Mouse (Mus musculus) heart, embryonic 11.5 days (tissue): Measurements from ENCODE around the gene Shld2. TPM values are rescaled to one million over a fixed set of nuclear protein-coding genes. Genes with fewer than 3 reads are reported as not detected.

ENCODE experiments used
- ATAC-seq: fragments of 200-750 bp; cut with Nextera tagmentation; replicated peaks from 2 replicates; pipeline ENCODE4 v1.8.0; 2017; ENCODE audit warnings: moderate library complexity; ENCODE audit not compliant: insufficient number of reproducible peaks, low FRiP score, low TSS enrichment
- H3K27ac ChIP-seq: fragments of 300-500 bp; sonication (generic); 2 replicates; pipeline ENCODE4 v1.5.1; 2014; ENCODE audit warnings: mild to moderate bottlenecking, low read depth, low read length
- H3K27me3 ChIP-seq: fragments of 300-500 bp; sonication (generic); 2 replicates; pipeline ENCODE4 v1.6.1; 2014; ENCODE audit warnings: mild to moderate bottlenecking, low read length, mixed read lengths; ENCODE audit not compliant: control insufficient read depth, insufficient read depth
- H3K36me3 ChIP-seq: fragments of 300-500 bp; sonication (generic); 2 replicates; pipeline ENCODE4 v1.6.1; 2014; ENCODE audit warnings: mild to moderate bottlenecking, low read length, moderate library complexity, mixed read lengths; ENCODE audit not compliant: control insufficient read depth, insufficient read depth
- H3K4me1 ChIP-seq: fragments of 300-500 bp; sonication (generic); 2 replicates; pipeline ENCODE4 v1.6.1; 2014; ENCODE audit warnings: low read length; ENCODE audit not compliant: control insufficient read depth, insufficient read depth
- H3K4me2 ChIP-seq: fragments of 300-500 bp; sonication (generic); 2 replicates; pipeline ENCODE4 v1.6.1; 2014; ENCODE audit warnings: mild to moderate bottlenecking, moderate library complexity
- H3K4me3 ChIP-seq: fragments of 300-500 bp; sonication (generic); 2 replicates; pipeline ENCODE4 v1.5.1; 2014; ENCODE audit warnings: low read depth, low read length
- H3K9ac ChIP-seq: fragments of 300-500 bp; sonication (generic); 2 replicates; pipeline ENCODE4 v1.6.1; 2014; ENCODE audit warnings: mild to moderate bottlenecking, low read depth, low read length, moderate library complexity
- H3K9me3 ChIP-seq: fragments of 300-500 bp; sonication (generic); replicated peaks from 2 replicates; pipeline ENCODE4 v1.6.1; 2016; ENCODE audit warnings: low read length; ENCODE audit not compliant: control insufficient read depth
- WGBS: fragments of 180-500 bp; shearing (Covaris S2); extraction: QIAGEN DNeasy Blood & Tissue Kit; methylation state at CpG from one replicate; pipeline ENCODE4 v1.1.7; 2014; ENCODE audit not compliant: insufficient replicate concordance; 5-methylcytosine and 5-hydroxymethylcytosine counted together
- polyA plus RNA-seq: library from polyadenylated mRNA; unstranded; fragments of >200 nt; fragmentation: Nextera tagmentation; extraction: Ambion mirVana; gene quantifications from 2 replicates; pipeline ENCODE4 v1.2.1, GENCODE M21; 2014

The Shld2 gene
- polyA plus RNA-seq, 1 experiment from 2014 or later, result 6.9 TPM

DNA sequence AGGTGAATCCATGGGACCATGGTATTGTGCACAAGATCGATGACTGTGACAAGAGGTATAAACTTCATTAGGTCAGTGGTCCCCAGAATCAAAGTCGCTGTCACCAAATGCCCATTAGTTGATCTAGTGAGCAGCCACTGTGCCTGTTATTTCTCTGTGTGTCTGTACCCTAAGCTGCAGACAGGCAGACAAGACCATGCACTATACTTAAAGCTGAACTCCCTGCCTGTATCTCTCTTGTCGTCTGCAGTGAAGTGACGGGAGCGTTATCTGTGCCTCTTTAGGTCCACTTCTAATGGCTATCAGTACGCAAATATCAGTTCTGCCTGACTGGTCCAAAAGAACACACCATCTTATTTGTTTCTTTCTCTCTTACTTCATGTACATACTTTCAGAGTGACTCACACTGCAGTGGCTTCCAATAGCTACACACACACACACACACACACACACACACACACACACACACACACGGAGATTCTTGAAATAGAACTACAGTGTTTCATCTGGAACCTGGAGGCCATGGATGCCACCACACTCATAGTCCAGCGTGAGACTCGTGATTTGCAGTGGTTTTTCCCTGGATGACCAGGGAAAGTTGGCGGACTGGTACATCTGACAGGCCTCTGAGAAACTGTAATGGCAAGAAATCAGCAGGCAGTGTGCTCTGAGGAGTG is 81.3 kb downstream of the Shld2 start:
- ATAC-seq, result no peak
- Histone ChIP-seq H3K9me3 (no peaks in the 10 kb centered on the region), H3K4me2 (peak overlapping the region; percentile 14), H3K27me3 (no peaks in the 10 kb centered on the region), H3K4me3 (no peak overlapping the region), H3K36me3 (no peaks in the 10 kb centered on the region), H3K27ac (peak overlapping the region; percentile 24; the same call in 1 of the 2 replicates), H3K9ac (no peak overlapping the region), H3K4me1 (peaks cover 7% of the 10 kb centered on the region)
- WGBS, result 42% methylated on average over 10 of the region's 10 CpGs

DNA sequence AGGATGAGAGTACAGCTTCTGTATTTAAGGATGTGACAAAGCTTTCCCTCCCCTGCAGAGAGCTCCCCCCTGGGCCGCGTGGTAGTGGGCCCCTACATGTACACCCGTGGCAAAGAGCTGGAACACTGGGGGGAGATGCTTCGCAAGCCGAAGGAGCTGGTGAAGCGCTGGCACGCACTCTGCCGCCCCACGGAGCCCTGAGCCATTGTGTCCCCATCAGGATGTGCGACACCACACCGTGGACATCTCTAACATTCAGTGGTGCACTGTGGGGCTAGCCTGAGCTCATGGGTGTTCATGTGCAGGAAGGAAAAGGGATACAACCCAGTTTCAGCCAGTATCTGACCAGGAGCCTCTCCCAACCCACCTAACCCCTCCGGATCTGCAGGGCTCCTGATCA is 82.3 kb downstream of the Shld2 start:
- H3K4me2 ChIP-seq, result no peak overlapping the region
- WGBS, result 75% methylated on average over 12 of the region's 12 CpGs
- H3K27me3 ChIP-seq, result no peaks in the 10 kb centered on the region
- no peak overlapping the region for H3K27ac ChIP-seq
- no peak overlapping the region for H3K4me3 ChIP-seq
- H3K9me3 ChIP-seq, result no peaks in the 10 kb centered on the region
- peaks cover 7% of the 10 kb centered on the region for H3K4me1 ChIP-seq
- H3K9ac ChIP-seq, result no peak overlapping the region
- H3K36me3 ChIP-seq, result no peaks in the 10 kb centered on the region
- no peak for ATAC-seq

DNA sequence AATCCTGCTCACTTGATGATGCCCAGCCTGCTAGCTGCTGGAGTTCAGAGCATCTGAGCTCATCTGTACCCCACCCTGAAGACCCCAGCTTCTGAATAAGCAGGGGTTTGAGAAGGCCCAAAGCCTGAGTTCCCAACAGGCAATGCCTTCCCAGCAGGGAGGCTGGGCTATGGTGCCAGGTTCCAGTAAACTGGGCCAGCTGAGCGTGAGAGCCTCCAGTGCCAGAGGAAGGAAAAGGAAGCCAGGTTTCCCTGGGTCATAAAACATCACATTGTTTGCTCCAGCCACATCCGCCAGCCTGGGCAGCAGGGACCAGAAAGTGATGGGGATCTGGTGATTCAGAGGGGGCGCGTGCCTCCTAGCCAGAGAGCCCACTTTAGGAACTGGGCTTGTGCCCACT is 83.7 kb downstream of the Shld2 start:
- Histone ChIP-seq H3K9me3 (no peaks in the 10 kb centered on the region), H3K4me1 (peaks cover 7% of the 10 kb centered on the region), H3K27ac (no peak overlapping the region), H3K4me3 (no peak overlapping the region), H3K27me3 (peaks cover 7% of the 10 kb centered on the region; the same call in 1 of the 2 replicates), H3K36me3 (no peaks in the 10 kb centered on the region), H3K4me2 (no peak overlapping the region), H3K9ac (no peak overlapping the region)
- ATAC-seq, result no peak
- 74% methylated on average over 4 of the region's 4 CpGs for WGBS

DNA sequence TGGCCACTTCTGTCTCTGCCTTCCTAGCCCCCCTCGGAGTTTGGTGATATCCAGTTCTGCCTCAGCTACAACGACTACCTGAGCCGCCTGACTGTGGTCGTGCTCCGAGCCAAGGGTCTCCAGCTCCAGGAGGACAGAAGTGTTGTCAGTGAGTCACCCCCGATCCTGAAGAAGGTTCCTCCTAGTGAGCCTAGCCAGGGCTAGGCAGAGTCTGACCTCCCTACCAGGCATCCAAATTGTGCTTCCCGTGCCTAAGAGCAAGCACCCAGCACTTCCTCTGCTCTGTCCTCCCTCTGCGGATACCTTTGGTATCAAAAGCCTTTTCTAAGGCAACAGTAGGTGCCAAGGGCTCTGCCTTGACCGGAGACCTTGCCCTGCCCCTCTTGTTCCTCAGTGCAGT is 84.3 kb downstream of the Shld2 start:
- Histone ChIP-seq H3K9me3 (no peaks in the 10 kb centered on the region), H3K4me3 (no peak overlapping the region), H3K9ac (no peak overlapping the region), H3K36me3 (no peaks in the 10 kb centered on the region), H3K4me2 (no peak overlapping the region), H3K27ac (no peak overlapping the region), H3K27me3 (peaks cover 8% of the 10 kb centered on the region), H3K4me1 (peaks cover 7% of the 10 kb centered on the region)
- ATAC-seq, result no peak
- 73% methylated on average over 9 of the region's 9 CpGs for WGBS

DNA sequence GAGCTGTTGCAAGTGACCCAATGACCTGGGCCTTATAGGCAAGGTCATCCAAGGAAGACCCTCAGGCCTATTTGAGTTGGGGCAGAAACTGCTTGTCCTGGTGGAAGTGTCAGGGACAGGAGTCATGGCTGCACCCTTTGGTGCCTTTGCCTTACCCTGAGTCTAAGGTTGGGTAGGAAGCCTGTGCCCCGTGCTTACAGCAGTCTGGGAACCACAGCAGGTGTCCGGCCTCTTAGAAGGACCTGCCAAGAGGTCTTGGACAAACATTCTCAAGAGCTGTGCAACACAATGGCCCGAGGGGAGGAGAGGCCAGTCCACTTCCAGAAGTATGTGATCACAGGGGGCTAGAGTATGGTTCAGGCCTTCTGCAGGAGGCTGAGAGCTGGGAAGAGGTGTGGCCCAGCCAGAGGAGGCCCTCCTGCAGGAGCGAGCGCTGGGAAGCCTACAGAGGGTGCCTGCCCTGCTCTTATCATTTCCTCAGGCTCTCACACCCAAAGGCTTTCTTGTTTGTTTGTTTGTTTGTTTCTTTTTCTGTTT is 86.9 kb downstream of the Shld2 start:
- Histone ChIP-seq H3K4me2 (no peak overlapping the region), H3K4me3 (no peak overlapping the region), H3K9ac (no peak overlapping the region), H3K27me3 (peaks cover 34% of the 10 kb centered on the region), H3K4me1 (peaks cover 9% of the 10 kb centered on the region), H3K9me3 (no peaks in the 10 kb centered on the region), H3K36me3 (no peaks in the 10 kb centered on the region), H3K27ac (no peak overlapping the region)
- WGBS, result 62% methylated on average over 5 of the region's 5 CpGs
- no peak for ATAC-seq

DNA sequence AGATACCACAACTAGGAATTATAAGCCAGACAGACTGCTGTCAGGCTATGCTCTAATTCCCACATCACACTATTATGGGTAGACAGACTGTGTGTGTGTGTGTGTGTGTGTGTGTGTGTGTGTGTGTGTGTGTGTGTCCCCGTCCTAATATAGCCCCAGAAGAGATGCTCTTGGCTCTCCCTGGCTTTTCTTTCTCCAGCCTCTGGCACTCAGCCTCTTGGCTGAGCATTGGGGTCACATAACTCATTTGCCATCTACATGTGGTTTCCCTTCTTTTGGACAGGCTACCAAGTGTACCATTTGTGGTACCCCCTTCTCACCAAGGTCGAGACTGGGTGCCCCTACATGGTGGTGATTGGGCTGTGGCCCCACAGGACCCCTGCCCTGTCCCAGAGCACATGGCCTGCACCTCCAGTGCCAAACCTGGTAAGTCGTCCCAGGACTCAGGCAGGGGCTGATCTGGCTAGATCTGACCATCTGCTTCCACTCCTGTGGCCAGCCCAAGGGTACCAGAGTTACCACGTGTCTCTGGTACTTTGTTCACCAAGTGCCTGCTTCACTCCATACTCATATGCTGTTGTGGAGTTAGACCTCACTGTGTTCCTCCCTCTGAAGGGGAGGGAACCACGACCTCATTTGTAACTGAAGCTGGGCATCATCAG is 88.7 kb downstream of the Shld2 start:
- Histone ChIP-seq H3K4me3 (no peak overlapping the region), H3K36me3 (no peaks in the 10 kb centered on the region), H3K27ac (no peak overlapping the region), H3K9me3 (no peaks in the 10 kb centered on the region), H3K4me2 (no peak overlapping the region), H3K27me3 (peaks cover 36% of the 10 kb centered on the region), H3K9ac (no peak overlapping the region), H3K4me1 (peaks cover 4% of the 10 kb centered on the region; the same call in 1 of the 2 replicates)
- WGBS, result 67% methylated on average over 5 of the region's 5 CpGs
- ATAC-seq, result no peak

DNA sequence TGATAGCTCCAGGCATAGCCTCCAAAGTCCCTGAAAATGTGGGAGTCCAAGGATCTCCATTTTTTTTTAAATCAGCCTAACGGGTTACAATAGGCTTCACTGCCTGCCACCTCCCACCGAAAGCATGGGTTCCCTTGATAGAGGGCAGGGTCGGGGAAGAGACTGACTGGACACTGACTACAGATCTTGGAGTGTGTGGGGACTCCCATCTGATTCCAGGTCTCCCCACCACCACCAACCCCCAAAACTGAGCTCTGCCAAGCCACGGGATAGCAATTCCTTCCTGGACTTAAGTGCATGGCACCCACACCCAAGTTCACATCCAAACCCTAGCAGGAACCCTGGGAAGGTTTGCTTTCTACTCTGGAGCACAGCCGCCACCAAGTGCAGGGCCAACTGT is 89.9 kb downstream of the Shld2 start:
- no peaks in the 10 kb centered on the region for H3K36me3 ChIP-seq
- H3K4me2 ChIP-seq, result no peak overlapping the region
- H3K4me3 ChIP-seq, result no peak overlapping the region

DNA sequence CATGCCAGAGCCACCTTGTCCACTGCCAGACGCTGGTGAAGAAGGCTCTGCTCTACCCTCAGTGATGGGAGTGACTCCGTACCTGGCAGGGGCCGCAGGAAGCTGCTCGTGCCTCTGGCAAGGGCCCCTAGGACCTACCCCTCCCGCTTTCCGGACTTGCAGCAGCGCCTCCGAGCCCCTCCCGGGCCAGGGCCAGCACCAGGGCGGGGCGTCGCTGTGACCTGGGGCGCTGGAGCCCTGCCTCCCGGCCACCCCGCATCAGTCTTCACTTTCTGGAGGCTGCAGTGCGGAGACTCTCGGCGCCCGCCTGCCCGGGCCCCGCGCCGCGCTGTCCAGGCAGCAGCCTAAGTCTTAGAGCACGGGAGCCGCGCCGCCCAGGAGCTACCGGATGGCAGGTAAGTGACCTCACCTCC is 90.5 kb downstream of the Shld2 start:
- no peak for ATAC-seq
- peaks cover 4% of the 10 kb centered on the region; the same call in 1 of the 2 replicates for H3K4me1 ChIP-seq
- no peaks in the 10 kb centered on the region for H3K36me3 ChIP-seq
- H3K4me2 ChIP-seq, result peak overlapping the region; percentile 75
- 4% methylated on average over 28 of the region's 29 CpGs for WGBS
- H3K9ac ChIP-seq, result peak overlapping the region; percentile 67
- no peak overlapping the region for H3K27ac ChIP-seq
- no peaks in the 10 kb centered on the region for H3K9me3 ChIP-seq
- H3K27me3 ChIP-seq, result peaks cover 36% of the 10 kb centered on the region
- H3K4me3 ChIP-seq, result peak overlapping the region; percentile 42

More for the DNA sequence above, 89.9 kb downstream of the Shld2 start:
- WGBS, result 63% methylated on average over 5 of the region's 5 CpGs
- Histone ChIP-seq H3K4me1 (peaks cover 4% of the 10 kb centered on the region; the same call in 1 of the 2 replicates), H3K27me3 (peaks cover 36% of the 10 kb centered on the region), H3K9ac (no peak overlapping the region), H3K27ac (no peak overlapping the region), H3K9me3 (no peaks in the 10 kb centered on the region)
- no peak for ATAC-seq
